Mouse (Mus musculus): Measurements from ENCODE around the gene Hivep2. TPM values are rescaled to one million over a fixed set of nuclear protein-coding genes. Genes with fewer than 3 reads are reported as not detected.
A peak's percentile ranks its signal among the peaks of the same experiment; 100 is the strongest.

The Hivep2 gene
- total RNA-seq, 2 experiments from 2014 or later = 0.62 to 5.4 TPM

GRCm38 (mm10) chr10:14017822-14018364 is 52.0 kb downstream of the Hivep2 start:
- no peak; the same call in 1 of the 2 replicates for ATAC-seq (replicated peaks; ENCODE audit: poor library complexity, severe bottlenecking)

- peak; percentile 61; the same call in 1 of the 2 replicates for ATAC-seq (replicated peaks; ENCODE audit: poor library complexity, severe bottlenecking)
Observed at GRCm38 (mm10) chr10:14018672-14019071, 52.8 kb downstream of the Hivep2 start.

GRCm38 (mm10) chr10:14019198-14019597 is 53.3 kb downstream of the Hivep2 start:
- ATAC-seq (replicated peaks; ENCODE audit: poor library complexity, severe bottlenecking) = no peak

- ATAC-seq (replicated peaks; ENCODE audit: poor library complexity, severe bottlenecking) = no peak
Observed at GRCm38 (mm10) chr10:14020253-14020652, 54.4 kb downstream of the Hivep2 start.

GRCm38 (mm10) chr10:14024971-14025370 is 59.1 kb downstream of the Hivep2 start:
- ATAC-seq (replicated peaks; ENCODE audit: poor library complexity, severe bottlenecking) = no peak

GRCm38 (mm10) chr10:14027751-14028150 is 61.9 kb downstream of the Hivep2 start:
- no peak for ATAC-seq (replicated peaks; ENCODE audit: poor library complexity, severe bottlenecking)

- ATAC-seq (replicated peaks; ENCODE audit: poor library complexity, severe bottlenecking) = no peak
Observed at GRCm38 (mm10) chr10:14028956-14029355, 63.1 kb downstream of the Hivep2 start.

- ATAC-seq (replicated peaks; ENCODE audit: poor library complexity, severe bottlenecking) = no peak
Observed at GRCm38 (mm10) chr10:14030458-14031035, 64.7 kb downstream of the Hivep2 start.

GRCm38 (mm10) chr10:14032532-14032931 is 66.7 kb downstream of the Hivep2 start:
- ATAC-seq (replicated peaks; ENCODE audit: poor library complexity, severe bottlenecking) = no peak

GRCm38 (mm10) chr10:14034046-14034445 is 68.2 kb downstream of the Hivep2 start:
- no peak for ATAC-seq (replicated peaks; ENCODE audit: poor library complexity, severe bottlenecking)

- no peak for ATAC-seq (replicated peaks; ENCODE audit: poor library complexity, severe bottlenecking)
Observed at GRCm38 (mm10) chr10:14034790-14035189, 68.9 kb downstream of the Hivep2 start.

- ATAC-seq (replicated peaks; ENCODE audit: poor library complexity, severe bottlenecking) = no peak
Observed at GRCm38 (mm10) chr10:14035607-14036006, 69.7 kb downstream of the Hivep2 start.

- no peak for ATAC-seq (replicated peaks; ENCODE audit: poor library complexity, severe bottlenecking)
Observed at GRCm38 (mm10) chr10:14036472-14036871, 70.6 kb downstream of the Hivep2 start.

GRCm38 (mm10) chr10:14037977-14038489 is 72.2 kb downstream of the Hivep2 start:
- no peak for ATAC-seq (replicated peaks; ENCODE audit: poor library complexity, severe bottlenecking)

GRCm38 (mm10) chr10:14040716-14041470 is 75.0 kb downstream of the Hivep2 start:
- ATAC-seq (replicated peaks; ENCODE audit: poor library complexity, severe bottlenecking) = no peak

- no peak for ATAC-seq (replicated peaks; ENCODE audit: poor library complexity, severe bottlenecking)
Observed at GRCm38 (mm10) chr10:14041606-14042005, 75.7 kb downstream of the Hivep2 start.

- 0 out of 2 replicates have a peak, but pooled peaks have one; percentile 12 for ATAC-seq (replicated peaks; ENCODE audit: poor library complexity, severe bottlenecking)
Observed at GRCm38 (mm10) chr10:14042539-14043348, 76.9 kb downstream of the Hivep2 start.

GRCm38 (mm10) chr10:14043349-14043710 is 77.5 kb downstream of the Hivep2 start:
- ATAC-seq (replicated peaks; ENCODE audit: poor library complexity, severe bottlenecking) = no peak

GRCm38 (mm10) chr10:14044046-14044782 is 78.3 kb downstream of the Hivep2 start:
- no peak for ATAC-seq (replicated peaks; ENCODE audit: poor library complexity, severe bottlenecking)

All from granulocyte monocyte progenitor cell, adult 5-6 weeks (primary cell).